ENCODE assay signal across 17 mouse cellular contexts in the genomic region with DNA sequence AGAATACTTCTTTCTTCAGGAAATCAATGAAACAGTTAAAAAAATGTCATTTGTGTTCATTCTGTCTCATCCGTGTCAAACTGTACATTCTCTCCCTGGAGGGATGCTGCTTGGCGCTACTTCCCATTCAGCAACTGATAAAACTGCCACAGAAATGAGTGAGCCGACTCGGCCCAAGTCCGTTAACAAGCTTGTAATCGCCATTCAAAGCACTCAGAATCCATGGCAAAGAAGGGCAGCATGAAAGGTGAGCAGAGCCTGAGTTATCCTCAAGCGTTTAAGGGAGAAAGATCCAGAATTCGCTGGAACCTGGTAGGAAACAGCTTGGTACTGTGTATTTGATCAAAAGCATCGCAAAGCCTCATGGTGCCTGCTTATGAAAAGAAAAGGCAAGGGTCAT.
A peak's percentile ranks its signal among the peaks of the same experiment; 100 is the strongest.
DNase-seq lines count a peak whose midpoint lies in the region; ATAC-seq and TF ChIP-seq lines count a peak whose summit lies in the region.
"Had no signal": no experiment of that assay in that cellular context is flagged by ENCODE, and none has a peak within 500 bp of the region (broad histone marks: within the 10 kb centered on the region; RNA-seq: fewer than 3 reads in every experiment).

No protein-coding gene starts in this region.

- H3K4me1 ChIP-seq in forebrain, embryonic 14.5 days (ENCODE audit: control insufficient read depth, insufficient read depth, low read length): no peaks in the 10 kb centered on the region
- H3K4me1 ChIP-seq in forebrain, embryonic 13.5 days: no peaks in the 10 kb centered on the region
- no peaks in the 10 kb centered on the region for H3K4me1 ChIP-seq in neural tube, embryonic 11.5 days (ENCODE audit: control insufficient read depth, insufficient read depth, low read length)
- peaks cover 7% of the 10 kb centered on the region for H3K4me1 ChIP-seq in midbrain, embryonic 15.5 days
- H3K4me1 ChIP-seq: intestine, embryonic 15.5 days; liver, embryonic 15.5 days had no signal

- no peaks in the 10 kb centered on the region for H3K9me3 ChIP-seq in forebrain, embryonic 14.5 days (replicated peaks; ENCODE audit: control insufficient read depth, low read length)
- H3K9me3 ChIP-seq in forebrain, embryonic 13.5 days (replicated peaks): peaks cover 3% of the 10 kb centered on the region; the same call in 1 of the 2 replicates
- no peaks in the 10 kb centered on the region for H3K9me3 ChIP-seq in neural tube, embryonic 11.5 days (ENCODE audit: control insufficient read depth, low read length)
- H3K9me3 ChIP-seq in midbrain, embryonic 15.5 days: no peaks in the 10 kb centered on the region
- H3K9me3 ChIP-seq: intestine, embryonic 15.5 days; liver, embryonic 15.5 days had no signal

- no peak overlapping the region for H3K27ac ChIP-seq in forebrain, embryonic 14.5 days (ENCODE audit: low read depth, low read length)
- H3K27ac ChIP-seq in forebrain, embryonic 13.5 days: no peak overlapping the region
- H3K27ac ChIP-seq in neural tube, embryonic 11.5 days (ENCODE audit: low read depth, low read length): no peak overlapping the region
- H3K27ac ChIP-seq in midbrain, embryonic 15.5 days: peak overlapping the region; percentile 45
- no peak overlapping the region for H3K27ac ChIP-seq in layer of hippocampus, adult 2 months
- H3K27ac ChIP-seq: intestine, embryonic 15.5 days; kidney, embryonic 15.5 days; liver, embryonic 15.5 days had no signal

- WGBS in forebrain, embryonic 14.5 days: 75% methylated on average over 9 of the region's 9 CpGs
- 60% methylated on average over 9 of the region's 9 CpGs for WGBS in forebrain, embryonic 13.5 days
- whole genome bisulfite sequencing in neural tube, embryonic 11.5 days: 63% methylated on average over 9 of the region's 9 CpGs
- 38% methylated on average over 9 of the region's 9 CpGs for WGBS in midbrain, embryonic 15.5 days

- no peak for TF ChIP-seq CTCF in layer of hippocampus, adult 2 months (conservative IDR thresholded peaks at IDR 0.05)

- ATAC-seq in forebrain, embryonic 14.5 days: 0 out of 2 replicates have a peak, but pooled peaks have one; percentile 18
- no peak; the same call in 1 of the 2 replicates for ATAC-seq in forebrain, embryonic 13.5 days
- no peak for ATAC-seq in neural tube, embryonic 11.5 days (ENCODE audit: insufficient read depth, low FRiP score, low TSS enrichment)
- ATAC-seq in midbrain, embryonic 15.5 days (replicated peaks): peak; percentile 72
- ATAC-seq: intestine, embryonic 15.5 days had no signal

- no peak overlapping the region for H3K9ac ChIP-seq in forebrain, embryonic 14.5 days (ENCODE audit: low read length)
- H3K9ac ChIP-seq in forebrain, embryonic 13.5 days: no peak overlapping the region
- no peak overlapping the region for H3K9ac ChIP-seq in neural tube, embryonic 11.5 days (ENCODE audit: low read length)
- H3K9ac ChIP-seq in midbrain, embryonic 15.5 days: no peak overlapping the region
- H3K9ac ChIP-seq: intestine, embryonic 15.5 days; kidney, embryonic 15.5 days; liver, embryonic 15.5 days had no signal

- no peak overlapping the region for H3K4me2 ChIP-seq in forebrain, embryonic 14.5 days (ENCODE audit: low read length)
- H3K4me2 ChIP-seq in forebrain, embryonic 13.5 days: no peak overlapping the region
- no peak overlapping the region for H3K4me2 ChIP-seq in neural tube, embryonic 11.5 days (ENCODE audit: low read depth)
- peak overlapping the region; percentile 26 for H3K4me2 ChIP-seq in midbrain, embryonic 15.5 days
- H3K4me2 ChIP-seq: heart, embryonic 11.5 days; intestine, embryonic 15.5 days; kidney, embryonic 15.5 days; liver, embryonic 15.5 days had no signal

- peak; percentile 28 for DNase-seq in forebrain, embryonic 14.5 days (ENCODE audit: low spot score)
- peak; percentile 18 for DNase-seq in neural tube, embryonic 11.5 days (ENCODE audit: low spot score)
- no peak for DNase-seq in neural tube, embryonic 10.5 days (ENCODE audit: extremely low spot score, low spot score)
- no peak for DNase-seq in testis, postnatal 10 days (ENCODE audit: low spot score)
- DNase-seq in layer of hippocampus, adult 2 months (ENCODE audit: low spot score in 2 of 2): no peak
- no peak for DNase-seq in thymus, adult 18-20 months
- DNase-seq: adrenal gland, adult 2 months; cerebellum, adult 11 months; cerebellum, postnatal 14 days; layer of hippocampus, postnatal 36 days; right cerebral cortex, postnatal 4 days had no signal

- no peaks in the 10 kb centered on the region for H3K27me3 ChIP-seq in forebrain, embryonic 14.5 days (replicated peaks; ENCODE audit: control insufficient read depth, insufficient read depth, low read length)
- H3K27me3 ChIP-seq in forebrain, embryonic 13.5 days: no peaks in the 10 kb centered on the region
- no peaks in the 10 kb centered on the region for H3K27me3 ChIP-seq in neural tube, embryonic 11.5 days (ENCODE audit: control insufficient read depth, insufficient read depth, low read length)
- H3K27me3 ChIP-seq in midbrain, embryonic 15.5 days (replicated peaks): no peaks in the 10 kb centered on the region
- H3K27me3 ChIP-seq: intestine, embryonic 15.5 days; kidney, embryonic 15.5 days; liver, embryonic 15.5 days had no signal

- no peak overlapping the region for H3K4me3 ChIP-seq in forebrain, embryonic 14.5 days (ENCODE audit: low read depth, low read length)
- H3K4me3 ChIP-seq in forebrain, embryonic 13.5 days: no peak overlapping the region
- no peak overlapping the region for H3K4me3 ChIP-seq in neural tube, embryonic 11.5 days (ENCODE audit: low read depth, low read length)
- no peak overlapping the region for H3K4me3 ChIP-seq in midbrain, embryonic 15.5 days
- H3K4me3 ChIP-seq in layer of hippocampus, adult 2 months: no peak overlapping the region; the same call in 1 of the 2 replicates
- H3K4me3 ChIP-seq: intestine, embryonic 15.5 days; kidney, embryonic 15.5 days; liver, embryonic 15.5 days had no signal

- no peaks in the 10 kb centered on the region for H3K36me3 ChIP-seq in forebrain, embryonic 14.5 days (ENCODE audit: control insufficient read depth, insufficient read depth, low read length)
- no peaks in the 10 kb centered on the region for H3K36me3 ChIP-seq in forebrain, embryonic 13.5 days (ENCODE audit: poor library complexity, severe bottlenecking)
- no peaks in the 10 kb centered on the region for H3K36me3 ChIP-seq in neural tube, embryonic 11.5 days (ENCODE audit: control insufficient read depth, insufficient read depth, low read length)
- no peaks in the 10 kb centered on the region for H3K36me3 ChIP-seq in midbrain, embryonic 15.5 days (replicated peaks)
- H3K36me3 ChIP-seq: intestine, embryonic 15.5 days; kidney, embryonic 15.5 days; liver, embryonic 15.5 days had no signal

Comparison
In these comparisons a context has a peak if more than half of its experiments do, and no peak if none do; other contexts are left out.
1. ATAC-seq: peak in forebrain, embryonic 14.5 days (single experiment) and midbrain, embryonic 15.5 days (single experiment); none in forebrain, embryonic 13.5 days (single experiment) and neural tube, embryonic 11.5 days (single experiment).
2. DNase-seq: peak in forebrain, embryonic 14.5 days (single experiment) and neural tube, embryonic 11.5 days (single experiment); none in neural tube, embryonic 10.5 days (single experiment), testis, postnatal 10 days (single experiment), layer of hippocampus, adult 2 months (0 of 2) and thymus, adult 18-20 months (0 of 2).